Mouse (Mus musculus): Measurements from ENCODE around the gene Atp7b.

The Atp7b gene

DNA sequence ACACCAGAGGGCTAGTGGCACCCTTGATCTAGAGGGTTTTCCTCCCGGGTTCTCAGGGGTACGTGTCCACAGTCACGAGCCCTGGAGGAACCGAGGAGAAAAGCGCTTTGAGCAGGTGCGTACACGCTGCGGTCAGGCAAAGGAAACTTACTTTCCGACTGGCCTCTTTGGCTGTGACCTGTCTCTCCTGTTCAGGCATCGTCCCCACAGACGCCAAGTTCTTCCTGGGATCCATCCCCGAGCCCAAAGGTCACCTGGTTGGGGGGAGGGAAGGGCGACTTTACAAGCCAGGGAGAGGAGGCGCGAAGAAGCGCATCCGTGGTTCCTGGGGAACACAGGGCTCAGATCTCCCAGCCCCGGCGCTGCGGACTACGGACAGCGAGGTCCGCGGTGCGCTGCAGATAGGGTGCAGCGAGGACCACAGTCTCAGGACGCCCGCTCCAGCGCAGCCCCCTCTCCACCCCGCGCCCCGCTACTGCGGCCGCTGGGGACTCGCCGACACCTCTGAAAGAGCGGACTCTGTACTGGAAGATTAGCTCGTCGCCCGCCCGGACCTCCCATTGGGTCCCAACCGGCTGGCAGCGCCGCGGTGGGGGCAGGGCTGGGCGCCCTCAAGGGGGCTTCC lies at the start of gene Atp7b:
Gene Atp7b, minus strand, starts transcription at position 485 of the 625 bp plus-strand sequence.
- no peak for DNase-seq

DNA sequence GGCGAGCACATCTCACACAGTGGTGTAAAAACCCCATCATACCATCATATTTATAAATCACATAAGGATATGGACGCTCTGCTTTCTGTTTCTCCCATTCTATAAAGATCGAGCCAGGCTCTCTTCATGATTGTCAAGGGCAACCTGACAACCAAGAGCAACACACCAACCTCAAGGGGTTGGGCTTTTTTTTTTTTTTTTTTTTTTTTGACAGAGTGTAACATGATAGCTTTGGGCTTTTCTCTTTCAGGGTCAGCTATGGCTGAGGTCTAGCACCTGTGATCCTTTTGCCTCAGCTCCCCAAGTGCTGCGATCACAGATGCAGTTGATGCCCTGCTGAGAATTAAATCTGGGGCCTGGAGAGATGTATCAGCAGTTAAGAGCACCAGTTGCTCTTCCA lies 46.9 kb upstream of the Atp7b start:
- no peak for DNase-seq

DNA sequence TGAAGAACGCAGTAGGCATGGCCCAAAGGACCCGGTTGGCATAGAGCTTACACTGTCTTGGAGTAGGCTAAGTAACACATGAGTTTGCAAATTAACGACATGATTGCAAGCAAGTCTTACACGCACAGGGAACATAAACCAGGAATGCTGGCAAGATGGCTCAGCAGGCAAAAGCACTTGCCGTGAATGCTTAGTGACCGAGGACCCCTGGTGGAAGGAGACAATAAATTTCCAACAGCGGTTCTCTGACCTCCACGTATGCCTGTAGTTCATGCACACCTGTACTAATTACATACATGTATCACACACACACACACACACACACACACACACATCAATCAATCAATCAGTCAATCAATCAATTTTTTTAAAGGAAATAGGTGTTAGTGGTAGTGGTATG lies 31.5 kb upstream of the Atp7b start:
- DNase-seq: peak; percentile 9

DNA sequence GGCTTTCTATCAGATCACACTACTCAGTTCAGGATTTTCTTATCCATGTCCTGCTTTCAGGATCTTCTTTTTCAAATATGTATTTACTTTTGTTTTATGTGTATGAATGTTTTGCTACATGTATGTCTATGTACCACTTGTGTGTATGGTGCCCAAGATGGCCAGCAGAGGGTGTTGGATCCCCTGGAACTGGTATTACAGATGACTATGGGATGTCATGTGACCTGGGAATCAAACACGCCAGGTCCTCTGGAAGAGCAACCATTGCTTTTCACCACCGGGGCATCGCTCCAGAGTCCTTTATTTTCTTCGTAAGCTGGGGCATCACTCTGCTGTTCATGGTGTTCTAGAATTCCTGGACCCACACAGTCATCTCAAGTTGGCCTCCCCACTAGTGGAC lies 29.1 kb upstream of the Atp7b start:
- no peak for DNase-seq

DNA sequence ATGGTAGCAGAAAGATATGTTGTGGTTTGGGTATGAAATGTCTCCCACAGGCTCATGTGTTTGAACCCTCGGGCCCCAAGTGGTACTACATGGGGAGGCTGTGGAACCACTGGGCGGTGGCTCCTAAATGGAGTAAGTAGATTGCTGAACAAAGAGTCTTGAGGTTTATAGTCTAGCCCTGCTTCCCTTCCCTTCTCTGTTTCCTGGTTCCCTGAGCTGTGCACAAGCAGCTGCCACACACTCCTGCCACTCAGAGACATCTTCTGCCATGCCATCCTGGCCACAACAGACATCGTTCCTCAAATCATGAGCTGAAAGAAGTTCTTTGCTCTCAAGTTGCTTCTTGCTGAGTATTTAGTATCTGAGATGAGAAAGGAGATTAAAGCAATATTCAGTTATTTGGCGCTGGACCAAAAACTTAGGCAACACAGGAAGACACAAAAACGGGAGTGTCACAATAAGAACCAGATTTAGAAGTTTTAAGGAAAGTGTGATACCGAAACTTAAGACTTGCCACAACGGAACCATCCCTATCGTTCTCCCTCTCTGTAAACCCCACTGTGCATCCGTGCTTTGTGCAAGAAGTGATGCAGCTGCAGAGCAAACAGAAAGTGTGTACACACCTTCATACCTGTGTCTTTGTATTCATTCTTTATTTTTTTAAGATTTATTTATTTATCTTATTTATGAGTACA lies 19.4 kb upstream of the Atp7b start:
- DNase-seq: no peak

DNA sequence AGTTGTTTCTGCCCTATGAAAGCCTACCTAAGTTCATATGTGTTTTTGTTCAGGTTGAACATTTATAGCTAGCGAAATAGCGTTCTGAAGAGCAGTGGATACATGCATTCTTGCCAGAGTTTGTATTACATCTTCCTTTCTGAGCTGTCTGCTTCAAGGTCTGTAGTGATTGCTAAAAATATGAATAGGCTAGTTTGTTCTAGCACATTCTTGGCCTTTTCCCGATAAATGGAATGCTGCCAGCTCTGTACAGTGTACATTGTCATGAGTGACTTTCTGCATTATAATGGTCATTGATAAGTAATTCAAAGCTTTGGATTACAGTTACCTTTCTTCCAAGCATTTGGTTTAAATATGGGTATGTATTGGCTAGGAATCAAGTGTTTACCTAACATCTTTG lies 1.0 kb upstream of the Atp7b start:
- no peak for DNase-seq

DNA sequence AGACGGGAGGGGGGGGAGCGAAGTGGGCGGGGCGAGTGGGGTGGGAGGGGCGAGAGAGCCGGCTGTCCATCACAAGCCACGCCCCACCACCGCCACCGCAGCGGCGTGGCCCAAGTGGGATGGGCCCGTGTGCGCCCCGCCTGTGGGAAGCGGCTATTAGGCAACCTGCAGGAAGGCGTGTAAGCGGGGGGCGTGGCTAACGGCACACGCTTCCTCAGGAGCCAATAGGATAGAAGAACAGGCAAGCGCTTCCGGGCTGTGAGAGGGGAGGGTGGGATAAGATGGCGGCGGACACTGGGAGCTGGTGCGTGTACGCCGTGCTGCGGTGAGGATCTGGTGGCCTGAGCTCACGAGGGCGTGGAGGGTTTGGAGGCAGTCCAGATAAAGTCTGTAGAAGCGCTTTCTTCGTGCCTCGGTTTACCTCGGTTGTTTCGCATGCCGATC lies 363 bp upstream of the Atp7b start, which contains the start of gene Alg11:
Gene Alg11, plus strand, starts transcription at position 276 of the 444 bp plus-strand sequence.
- peak; percentile 97 for DNase-seq

DNA sequence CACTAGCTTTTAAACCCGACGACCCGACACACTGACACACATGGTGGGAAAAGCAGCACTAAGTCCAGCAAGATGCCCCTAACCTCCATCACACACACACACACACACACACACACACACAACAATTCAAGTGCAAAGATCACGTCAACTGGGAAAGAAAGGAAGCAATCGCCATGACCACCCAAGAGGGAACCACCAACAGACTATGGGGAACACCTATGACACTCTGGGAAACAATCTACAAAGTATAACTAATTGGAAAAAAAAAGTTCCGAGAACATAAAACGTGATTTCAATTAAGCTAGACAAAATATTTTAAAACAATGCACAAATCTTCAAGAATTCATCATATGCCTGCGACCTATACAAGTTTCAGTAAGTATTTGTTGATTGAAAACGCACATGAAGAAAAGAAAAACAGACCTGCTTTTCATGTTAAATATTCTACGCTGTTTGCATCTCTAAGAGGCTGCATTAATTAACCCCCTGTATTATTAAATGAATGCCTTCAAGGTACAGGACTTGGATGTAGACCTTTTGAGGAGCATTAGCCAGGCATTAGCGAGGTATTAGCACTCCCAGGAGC lies 859 bp downstream of the Atp7b start:
- DNase-seq: no peak

DNA sequence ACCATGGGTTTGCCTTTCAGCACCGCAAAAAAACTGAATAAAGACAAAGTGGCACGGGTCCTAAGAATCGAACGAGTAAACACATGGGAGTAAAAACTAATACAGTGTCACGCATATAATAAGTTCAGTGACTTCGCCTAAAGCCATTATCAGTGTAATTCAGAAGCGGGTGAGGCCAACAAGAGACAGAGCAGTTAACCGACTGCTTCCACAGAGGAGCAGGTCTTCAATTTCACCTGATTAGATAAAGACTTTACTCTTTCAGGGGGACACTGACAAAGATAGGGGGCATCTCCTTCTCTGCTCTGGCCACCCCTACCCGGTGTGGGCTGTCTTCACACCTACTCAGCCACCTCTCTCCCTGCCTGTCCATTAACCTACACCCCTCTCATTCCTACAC lies 1.7 kb downstream of the Atp7b start:
- DNase-seq: no peak

DNA sequence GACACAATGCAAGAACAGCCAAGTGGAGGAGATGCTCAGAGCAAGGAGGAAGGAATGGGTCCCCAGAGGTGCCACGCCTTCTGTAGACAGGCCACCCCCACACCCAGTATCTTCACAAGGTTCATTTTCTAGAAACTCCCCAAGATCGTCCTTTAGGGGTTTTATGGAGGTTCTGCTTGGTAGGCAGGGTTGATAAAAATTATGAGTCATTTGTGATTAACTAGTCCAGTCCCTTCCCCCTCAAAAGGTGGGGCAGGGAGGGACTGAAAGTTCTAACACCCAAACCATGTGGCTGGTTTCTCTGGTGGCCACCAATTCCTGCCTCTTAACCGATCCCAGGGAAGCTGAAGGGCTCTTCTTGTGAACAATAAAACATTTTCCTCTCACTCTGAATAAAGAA lies 3.3 kb downstream of the Atp7b start:
- no peak for DNase-seq

DNA sequence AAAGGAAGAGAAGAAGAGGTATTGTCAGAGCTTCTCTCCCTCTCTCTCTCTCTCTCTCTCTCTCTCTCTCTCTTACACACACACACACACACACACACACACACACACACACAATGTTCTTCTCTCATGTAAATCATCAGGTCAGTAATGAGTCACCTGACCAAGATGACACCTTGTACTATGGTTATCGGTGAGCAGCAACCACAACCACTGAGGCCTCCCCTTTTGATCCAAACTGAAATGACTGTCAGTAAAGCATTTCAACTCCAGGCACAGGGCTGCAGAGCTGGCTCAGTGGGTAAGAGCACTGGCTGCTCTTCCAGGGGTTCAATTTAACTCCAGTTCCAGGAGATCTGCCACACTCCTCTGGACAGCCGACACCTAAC lies 4.6 kb downstream of the Atp7b start:
- no peak for DNase-seq

DNA sequence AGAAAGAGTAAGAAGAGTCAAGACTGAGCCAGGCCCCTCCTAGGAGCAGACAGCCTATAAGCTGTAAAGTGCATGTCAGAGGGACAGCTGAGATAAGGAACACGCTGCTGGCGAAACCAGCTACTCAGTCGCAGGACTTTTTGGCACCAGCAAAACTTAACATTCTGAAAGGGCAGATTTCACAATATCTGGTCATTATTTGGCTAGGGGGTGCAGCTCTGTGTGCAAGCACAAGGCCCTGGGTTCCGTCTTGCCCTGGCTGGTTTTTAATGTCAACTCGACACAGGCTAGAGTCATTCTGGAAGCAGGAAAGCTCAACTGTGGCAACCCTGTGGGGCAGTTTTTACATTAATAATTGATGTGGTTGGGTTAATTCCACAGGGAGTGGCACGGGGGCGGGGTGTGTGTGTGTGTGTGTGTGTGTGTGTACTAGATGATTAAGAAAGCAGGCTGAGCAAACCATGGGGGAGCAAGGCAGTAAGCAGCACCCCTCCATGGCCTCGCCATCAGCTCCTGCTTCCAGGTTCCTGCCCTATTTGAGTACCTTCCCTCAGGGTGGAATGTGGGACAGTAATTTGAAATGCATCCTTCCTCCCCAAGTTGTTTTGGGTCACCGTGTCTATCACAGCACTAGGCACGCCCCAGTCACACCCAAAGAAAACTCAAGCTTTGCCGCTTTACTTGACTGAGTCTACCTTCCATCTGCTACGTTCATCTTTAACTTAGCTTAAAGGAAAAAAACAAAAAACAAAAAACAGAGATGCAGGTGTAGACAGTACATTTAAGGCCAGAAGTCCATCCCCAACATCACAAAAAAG lies 5.2 kb downstream of the Atp7b start:
- DNase-seq: no peak

DNA sequence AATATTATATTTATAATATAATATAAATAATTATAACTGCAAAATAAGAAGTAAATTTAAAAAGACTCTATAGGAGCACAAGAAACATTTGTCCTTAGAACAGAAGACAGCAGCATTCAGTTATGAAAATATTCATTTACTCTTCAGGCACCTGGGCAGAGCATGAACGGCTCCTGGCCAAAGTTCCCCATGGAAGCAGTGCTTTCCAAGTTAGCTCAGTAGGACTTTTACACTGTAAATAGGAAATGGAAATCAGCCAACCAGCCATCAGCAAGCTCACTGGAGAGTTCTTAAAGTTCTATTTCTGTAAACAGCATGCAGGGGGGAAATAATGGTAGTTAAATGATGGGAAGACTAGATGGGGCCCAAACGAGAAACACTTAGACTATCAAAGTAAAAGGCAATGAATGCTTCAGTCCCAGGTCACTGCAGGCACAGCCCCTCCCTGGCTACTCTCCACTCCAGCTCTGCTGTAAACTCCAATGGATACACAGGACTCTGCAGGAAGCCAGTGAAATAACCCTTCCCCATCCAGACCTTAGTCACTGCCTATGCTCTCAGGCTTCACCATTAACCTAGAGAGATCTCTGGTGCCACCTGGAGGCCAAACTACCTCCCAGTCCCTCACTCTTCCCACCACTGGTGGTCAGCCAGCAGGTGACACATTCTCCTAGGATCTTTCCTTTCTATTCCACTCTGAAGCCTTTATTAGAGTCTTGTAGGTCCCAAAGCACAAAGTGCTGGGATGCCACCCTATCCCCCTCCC lies 12.2 kb downstream of the Atp7b start:
- peak; percentile 73 for DNase-seq

DNA sequence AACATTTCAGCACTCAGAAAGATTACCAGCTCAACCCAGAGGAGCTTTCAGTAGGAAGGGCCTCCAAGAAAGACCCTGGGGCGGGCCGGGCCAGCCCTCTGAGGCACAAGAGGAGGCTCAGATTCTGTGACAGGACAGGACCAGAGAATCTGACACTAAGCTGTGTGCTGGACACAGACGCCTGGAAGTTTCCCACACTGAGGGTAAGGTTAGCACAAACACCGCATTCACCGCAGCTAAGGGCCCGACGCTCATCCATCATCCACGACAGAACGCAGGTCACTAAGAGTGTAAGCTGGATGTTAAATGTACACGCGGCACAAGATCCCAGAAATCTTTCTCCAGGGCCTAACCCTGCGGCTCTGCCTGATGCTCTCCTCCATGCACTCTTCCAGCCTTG lies 16.4 kb downstream of the Atp7b start:
- DNase-seq: no peak

DNA sequence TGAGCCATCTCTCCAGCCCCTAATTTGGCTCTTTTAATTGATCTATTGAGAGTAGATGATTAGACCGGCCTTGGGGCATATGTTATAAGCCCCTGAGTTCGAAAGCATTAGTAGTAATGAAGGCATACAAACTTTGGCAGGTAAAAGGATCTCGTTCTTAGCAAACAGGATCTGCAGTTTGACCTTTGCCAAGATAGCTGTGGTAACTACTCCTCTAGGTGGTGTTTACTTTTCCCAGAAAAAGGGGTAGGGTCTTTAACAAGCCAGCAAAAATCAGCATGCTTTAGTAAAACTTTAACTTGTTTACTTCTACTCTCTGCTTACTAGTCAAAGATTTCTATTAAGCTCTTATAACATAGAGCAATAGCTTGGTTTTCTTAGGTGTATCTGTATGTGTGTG lies 17.6 kb downstream of the Atp7b start:
- no peak for DNase-seq

DNA sequence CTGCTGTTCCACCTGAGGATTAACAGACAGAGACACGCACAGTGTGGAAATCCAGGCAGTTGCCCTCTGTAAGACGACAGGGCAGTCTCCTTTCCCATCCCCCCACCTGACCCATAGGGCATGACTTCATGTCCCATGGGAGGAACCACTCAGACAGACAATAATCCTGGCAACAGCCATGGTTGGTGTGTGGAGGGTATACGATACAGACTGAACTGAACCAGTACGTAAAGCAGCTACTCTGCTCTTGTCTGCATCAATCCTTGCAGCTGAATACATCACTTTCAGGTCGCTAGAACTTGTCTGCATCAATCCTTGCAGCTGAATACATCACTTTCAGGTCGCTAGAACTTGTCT lies 20.0 kb downstream of the Atp7b start:
- DNase-seq: no peak

DNA sequence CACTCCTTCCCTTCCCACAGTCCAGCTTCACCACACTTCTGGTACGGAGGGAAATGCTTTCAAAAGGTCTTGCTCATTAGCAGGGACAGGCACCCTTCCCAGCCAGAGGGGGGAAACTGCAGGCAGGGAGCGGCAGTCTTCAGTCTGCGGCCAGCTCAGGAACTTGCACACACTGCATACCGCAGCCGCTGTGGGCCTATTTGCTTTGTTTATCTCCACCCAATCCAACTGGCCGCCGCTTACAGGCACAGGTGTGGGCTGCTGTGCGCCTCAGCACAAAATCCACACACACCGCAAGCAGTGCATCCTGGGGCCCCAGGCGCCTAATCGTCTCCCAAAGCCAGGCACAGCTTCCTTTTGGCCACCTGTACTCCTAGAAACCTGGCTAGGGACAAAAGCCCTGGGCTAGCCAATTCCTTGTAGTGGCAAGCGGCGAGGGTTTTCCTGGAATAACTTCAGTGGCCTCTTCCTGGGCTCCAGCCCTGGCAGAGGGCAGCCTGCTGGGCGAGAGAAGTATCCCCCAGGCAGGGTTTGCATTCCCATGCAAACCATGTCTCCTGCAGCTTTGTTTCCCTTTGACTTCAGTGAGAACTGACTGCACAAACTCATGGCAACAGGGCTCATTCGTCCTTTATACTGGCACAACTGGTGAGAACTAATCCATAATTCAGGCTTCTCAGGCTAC lies 20.5 kb downstream of the Atp7b start:
- no peak for DNase-seq

DNA sequence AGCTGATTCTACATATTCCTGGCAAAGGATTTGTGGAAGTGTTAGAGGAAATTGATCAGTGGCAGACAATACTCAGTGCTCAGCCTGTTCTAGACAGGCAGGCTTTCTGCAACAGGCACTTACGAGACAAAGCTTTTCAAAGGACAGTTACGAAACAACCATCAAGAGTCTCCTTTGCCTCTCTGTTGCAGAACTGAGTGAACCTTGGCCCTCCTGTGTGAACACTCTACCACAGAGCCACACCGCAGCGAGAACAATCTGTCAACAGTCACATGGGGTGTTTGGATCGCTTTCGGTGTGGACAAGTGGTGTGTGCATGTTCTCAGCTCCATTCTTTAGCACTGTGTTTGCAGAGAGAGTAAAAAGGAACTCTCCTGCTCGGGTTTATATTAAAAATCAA lies 23.1 kb downstream of the Atp7b start:
- DNase-seq: no peak

DNA sequence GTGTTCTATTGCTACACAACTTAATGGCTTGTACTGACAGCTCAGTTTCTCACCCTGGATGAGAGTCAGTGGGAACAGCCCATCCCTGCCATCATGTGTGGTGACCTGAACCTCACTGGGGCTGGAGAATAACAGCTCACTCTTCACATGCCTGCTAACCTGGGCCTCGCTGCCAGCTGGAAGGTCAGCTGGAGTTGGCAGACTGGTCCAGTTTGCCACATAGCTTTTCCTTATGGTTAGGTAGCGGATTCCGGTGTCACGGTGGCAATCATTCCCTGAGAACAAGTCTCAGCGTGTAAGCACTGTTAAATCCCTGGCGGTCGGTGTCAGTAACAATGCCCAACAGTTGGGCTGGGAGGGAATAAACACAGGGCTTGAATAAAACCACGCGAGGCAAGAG lies 24.0 kb downstream of the Atp7b start:
- no peak for DNase-seq

DNA sequence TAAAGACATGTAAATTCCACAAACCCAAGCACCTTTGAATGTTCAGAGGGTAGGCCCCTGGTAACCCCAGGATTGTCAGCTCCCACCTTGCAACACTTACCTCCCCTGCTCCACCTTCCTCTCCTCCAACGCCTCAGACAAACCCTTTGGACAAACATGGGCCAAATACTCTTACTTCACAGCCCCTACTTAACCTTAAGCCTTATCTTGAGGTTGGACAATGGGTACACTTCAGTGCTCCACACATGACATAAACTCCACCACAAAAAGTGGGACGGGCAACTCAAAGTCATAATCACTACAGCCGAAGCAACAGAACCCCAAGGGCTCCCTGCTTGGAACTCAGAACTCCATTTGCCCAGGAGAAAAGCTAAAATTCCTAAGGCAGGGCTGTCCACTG lies 29.1 kb downstream of the Atp7b start:
- no peak for DNase-seq

DNA sequence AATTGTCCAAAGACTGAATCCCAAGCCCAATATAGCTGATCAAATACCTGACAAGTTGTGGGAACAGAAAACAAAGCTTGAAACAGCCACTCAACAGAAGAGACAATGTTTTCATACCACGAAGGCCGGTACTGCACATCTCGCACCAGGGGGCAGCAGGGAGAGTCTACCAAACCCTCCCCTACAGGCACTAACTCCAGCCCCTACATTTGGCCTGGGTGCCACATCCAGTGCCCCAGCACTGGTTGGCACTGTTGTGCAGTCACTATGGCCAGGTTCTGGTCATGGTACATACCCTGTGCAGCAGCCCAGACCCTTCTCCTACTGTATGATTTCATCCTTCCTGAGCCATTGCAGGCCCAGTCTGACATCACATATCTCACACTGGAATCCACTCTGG lies 31.1 kb downstream of the Atp7b start:
- DNase-seq: peak; percentile 35

DNA sequence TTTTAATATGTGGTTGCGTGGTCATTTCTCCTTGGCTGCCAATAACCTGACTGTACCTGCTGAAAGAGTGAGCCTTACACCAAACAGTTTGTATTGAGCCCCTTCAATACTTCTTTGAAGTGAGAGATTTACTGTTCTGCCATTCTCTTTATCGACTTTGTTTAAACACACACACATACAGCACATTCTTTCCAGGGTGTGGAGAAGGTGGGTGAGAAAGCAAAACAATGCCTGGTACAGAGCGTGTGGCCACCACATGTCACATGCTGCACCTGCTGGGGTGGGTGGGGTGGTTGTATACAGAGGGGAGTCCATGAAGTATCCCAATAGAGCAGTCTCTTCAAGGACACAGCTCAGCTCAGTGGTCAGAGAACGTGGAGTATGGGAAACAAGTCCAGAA lies 34.9 kb downstream of the Atp7b start:
- DNase-seq: no peak

Data from thymus, postnatal 4 days (tissue).